Mouse (Mus musculus) ES-CJ7 (cell line): Measurements from ENCODE around the gene Mctp1.

Source experiments
- DNase-seq: peaks from one replicate; pipeline ENCODE4 v3.0.0; 2011; ENCODE audit warnings: low read depth, low spot score

Mctp1 gene

GRCm38 (mm10) chr13:76620111-76620510 is 235.8 kb downstream of the Mctp1 start:
- no peak for DNase-seq

GRCm38 (mm10) chr13:76620525-76620924 is 236.2 kb downstream of the Mctp1 start:
- no peak for DNase-seq

GRCm38 (mm10) chr13:76633707-76634106 is 249.4 kb downstream of the Mctp1 start:
- no peak for DNase-seq

- no peak for DNase-seq
Measured at GRCm38 (mm10) chr13:76638282-76638681, 253.9 kb downstream of the Mctp1 start.

DNA sequence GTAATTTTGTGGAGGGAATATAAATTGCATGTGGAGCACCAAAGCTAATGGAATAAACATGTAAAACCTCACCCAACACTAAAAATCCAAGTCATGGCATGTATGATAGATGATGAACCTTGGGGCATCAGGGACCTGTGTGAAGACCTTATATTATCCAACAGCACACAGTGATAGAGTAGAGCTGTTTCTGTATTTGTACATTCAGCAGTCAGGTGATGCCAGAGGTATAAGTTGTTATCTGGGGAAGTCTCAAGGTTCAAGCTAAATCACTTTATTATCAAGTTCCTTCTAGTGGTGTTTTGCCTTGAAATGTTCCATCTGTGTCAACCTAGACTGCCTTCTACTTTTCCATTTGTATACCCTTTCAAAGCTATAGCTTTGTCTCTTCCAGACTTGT is 275.2 kb downstream of the Mctp1 start:
- no peak for DNase-seq

DNA sequence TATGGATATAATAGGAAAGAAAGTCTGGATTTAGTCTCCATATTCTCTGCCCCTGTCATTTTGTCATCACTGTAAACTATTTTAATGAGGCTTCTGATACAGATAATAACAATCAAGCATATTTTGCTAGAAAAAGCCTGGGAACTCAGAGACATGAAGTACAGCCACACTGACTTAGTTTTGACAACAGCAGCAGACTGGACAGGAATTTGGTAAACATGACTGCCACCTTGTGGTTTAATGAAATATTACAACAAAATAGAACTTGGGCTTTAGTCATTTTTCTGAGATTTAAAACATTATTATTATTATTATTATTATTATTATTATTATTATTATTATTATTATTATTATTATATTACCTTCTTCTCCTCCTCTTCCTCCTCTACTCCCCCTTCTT is 297.0 kb downstream of the Mctp1 start:
- peak; percentile 14 for DNase-seq

DNA sequence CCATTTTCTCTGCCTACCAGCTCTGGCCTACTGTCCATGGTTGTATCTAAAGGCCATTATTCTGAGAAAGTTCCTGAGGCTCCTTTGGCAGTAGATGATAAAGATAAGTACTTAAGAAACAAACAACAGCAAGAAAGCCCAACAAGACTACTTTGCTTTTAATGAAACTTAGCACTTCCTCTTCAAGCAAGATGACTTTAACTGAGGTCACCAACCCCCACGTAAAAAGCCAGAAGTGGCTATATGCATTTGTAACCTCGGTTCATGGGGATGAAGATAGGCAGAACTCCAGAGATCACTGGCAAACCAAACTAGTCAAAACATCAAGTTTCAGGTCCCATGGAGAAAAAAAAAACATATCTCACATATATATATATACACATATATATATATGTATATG is 305.0 kb downstream of the Mctp1 start:
- DNase-seq: no peak

DNA sequence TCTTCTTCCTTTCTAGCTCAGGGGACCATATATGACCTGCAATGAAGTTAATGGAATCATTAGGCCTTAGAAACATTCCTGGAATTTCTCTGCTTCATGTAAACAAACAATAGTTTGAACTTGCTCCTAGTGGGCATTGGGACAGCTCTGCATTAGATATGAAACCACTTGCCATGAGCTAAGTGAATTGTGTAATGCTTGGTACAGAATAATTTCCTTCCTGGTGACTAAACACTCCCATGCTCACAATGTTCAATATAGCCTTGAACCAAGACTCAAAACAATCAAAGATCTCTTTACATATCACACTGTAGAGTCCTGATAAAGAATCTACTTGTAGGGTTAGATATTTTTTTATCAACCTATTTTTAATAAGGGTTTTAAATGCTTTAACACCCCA is 305.8 kb downstream of the Mctp1 start:
- no peak for DNase-seq

DNA sequence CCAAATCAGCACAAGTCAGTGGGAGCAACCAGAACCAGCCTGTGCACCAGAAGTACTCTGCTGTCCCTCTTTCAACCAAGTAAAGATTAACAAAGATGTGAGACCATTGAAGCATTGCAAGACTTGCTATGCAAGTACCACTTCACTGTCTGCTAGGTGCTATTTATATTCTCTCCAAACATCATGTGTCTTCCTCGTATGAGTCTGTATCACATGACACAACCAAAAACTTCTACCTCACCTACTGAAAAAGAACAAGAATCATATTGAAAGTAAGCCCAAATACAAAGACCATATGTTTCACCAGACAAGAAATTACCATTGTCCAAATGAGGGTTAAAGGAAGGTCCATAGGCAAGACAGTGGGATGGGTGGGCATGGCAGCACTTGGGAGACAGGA is 306.4 kb downstream of the Mctp1 start:
- no peak for DNase-seq

GRCm38 (mm10) chr13:76734013-76734412 is 349.7 kb downstream of the Mctp1 start:
- no peak for DNase-seq

DNA sequence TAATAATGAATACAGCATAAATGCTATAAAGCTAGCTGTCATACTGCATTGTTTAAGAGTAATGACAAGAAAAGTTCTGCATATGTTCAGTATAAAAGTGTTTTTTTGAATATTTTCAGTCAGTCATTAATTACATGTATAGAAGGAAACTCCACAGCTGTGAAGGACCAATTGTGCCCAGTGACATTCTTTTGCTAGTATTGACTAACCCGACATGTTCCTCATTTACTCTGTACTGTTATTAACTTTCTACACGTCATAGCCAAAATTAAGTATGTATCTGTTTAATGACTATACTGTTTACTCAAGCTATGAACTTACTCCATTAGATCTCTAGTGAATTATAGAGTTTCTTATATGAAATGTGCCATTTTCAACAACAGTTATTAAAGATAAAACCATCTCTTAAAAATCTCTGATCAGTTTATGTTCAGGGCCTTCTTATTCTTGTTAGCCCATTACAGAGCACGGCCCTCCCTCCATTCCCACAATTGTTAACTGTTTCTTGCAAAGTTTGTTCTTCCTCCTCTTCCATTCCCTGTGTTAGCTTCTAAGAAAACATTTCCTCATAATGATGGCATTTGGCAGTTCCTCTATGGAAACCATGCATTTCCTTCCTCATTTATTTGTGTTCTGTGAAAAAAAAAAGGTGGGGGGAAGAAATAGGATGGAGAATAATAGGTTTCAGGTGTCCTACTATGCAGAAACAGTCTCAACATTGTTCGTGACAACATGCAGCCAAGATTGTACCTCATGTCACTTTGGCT is 366.5 kb downstream of the Mctp1 start:
- no peak for DNase-seq

- DNase-seq: peak; percentile 50
Measured at GRCm38 (mm10) chr13:76759832-76760490, 375.6 kb downstream of the Mctp1 start.

DNA sequence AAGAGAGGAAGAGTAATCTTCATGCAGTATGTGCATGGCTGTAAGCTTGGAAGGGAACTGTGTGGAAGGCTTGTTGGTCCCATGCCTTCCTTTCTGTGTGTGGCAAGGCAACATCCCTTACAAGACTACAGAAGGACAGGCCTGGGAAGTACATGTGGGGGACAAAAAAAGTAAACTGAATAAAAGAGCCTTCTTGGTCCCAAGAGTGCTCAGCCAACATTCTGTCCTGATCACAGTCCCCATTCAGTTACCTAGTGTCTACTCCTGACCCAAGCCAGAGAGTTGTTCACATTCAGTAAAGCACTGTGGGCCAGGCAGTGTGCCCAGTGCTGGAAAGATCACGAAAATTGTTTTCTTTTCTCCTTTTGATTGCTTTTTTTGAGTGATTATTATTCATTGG is 415.3 kb downstream of the Mctp1 start:
- DNase-seq: no peak

GRCm38 (mm10) chr13:76801126-76801632 is 416.8 kb downstream of the Mctp1 start:
- DNase-seq: no peak

DNA sequence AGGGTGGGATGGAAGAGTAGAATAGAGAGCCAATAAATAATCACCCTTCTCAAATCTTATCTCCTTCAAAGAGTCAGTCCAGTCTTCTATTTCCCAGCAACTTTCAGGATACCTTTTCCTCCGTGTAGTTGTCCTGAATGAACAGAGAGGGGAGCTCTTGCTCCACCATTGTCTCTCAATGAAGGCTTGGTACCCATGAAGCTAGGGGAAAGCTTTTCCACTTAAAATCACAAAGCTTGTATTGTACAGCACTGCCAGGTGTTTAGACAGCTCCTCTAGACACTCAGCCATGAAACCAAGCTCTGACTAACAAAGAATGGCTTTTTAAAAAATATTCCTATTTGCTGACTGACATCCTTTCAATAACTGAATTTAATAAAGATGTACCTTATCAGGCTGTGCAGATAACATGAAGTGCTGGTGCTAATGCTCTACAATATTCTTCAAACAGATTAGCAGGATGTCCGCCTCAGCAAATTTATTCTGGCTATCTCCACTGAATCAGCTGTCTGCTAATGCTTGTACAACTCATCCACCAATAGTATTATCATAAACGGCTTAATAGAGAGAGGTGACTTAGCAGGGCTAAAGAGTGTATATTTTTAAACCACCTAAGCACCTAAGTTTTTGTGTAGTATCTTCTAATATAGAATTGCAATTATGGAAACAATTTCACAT is 417.9 kb downstream of the Mctp1 start:
- DNase-seq: peak; percentile 52

DNA sequence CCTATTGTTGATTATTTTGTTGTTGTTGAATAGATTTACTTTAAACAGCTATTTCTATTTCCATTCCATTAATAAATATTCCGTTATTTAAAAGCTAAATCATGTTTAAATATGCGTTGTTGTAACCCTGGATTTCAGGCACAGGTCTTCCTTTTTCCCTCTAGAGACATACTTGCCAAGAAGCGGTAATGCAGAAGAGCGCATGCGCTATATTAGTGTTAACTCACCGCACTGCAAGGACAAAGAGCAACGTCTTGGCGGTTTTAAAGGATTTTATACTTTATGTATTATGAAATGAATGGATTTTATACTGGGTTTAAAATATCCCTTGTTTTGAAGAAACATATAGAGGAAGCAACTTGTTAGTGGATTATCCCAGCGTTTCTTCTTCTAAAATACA is 418.6 kb downstream of the Mctp1 start:
- DNase-seq: no peak

- DNase-seq: no peak
Measured at GRCm38 (mm10) chr13:76803799-76804198, 419.5 kb downstream of the Mctp1 start.

- DNase-seq: no peak
Measured at GRCm38 (mm10) chr13:76808871-76809390, 424.6 kb downstream of the Mctp1 start.

DNA sequence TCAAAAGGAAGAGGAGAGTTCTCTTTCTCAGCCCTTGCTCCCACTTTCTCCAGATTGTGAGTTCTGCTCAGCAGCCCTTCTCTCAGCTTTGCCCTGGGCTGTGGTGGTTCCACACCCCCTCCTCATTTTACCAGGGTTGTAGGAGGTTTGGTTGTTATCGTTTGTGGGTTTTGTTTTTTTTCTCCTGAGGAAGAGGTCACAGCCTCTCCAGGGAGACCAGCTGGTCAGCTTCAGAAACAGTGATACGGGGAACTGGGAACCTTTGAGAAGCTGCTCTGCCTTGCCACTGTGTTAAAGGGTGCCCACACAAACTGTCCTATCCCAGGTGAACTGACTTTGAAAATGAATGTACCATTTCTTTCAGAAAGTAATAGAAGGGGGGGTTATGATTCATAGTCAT is 425.5 kb downstream of the Mctp1 start:
- no peak for DNase-seq

DNA sequence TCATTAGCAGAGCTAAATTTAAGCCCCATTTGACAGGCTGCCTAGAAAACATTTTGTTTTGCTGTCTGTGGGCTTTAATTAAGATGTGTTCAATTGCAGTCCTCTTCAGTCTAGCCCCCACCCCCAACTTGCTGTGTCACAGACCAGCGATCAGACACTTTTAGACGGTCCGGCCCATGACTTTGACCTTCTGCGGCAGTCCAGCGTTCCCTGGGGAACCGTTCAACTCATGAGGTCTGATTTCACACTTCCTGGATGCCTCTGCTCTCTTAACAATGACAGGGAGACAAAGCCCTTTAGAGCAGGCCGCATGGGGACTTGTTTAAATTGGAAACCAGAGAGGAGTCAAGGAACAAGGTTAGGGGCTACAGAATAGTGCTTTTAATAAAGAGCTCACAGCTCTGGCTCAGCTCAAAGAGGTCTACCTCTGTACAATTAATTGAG is 426.2 kb downstream of the Mctp1 start:
- peak; percentile 49 for DNase-seq

DNA sequence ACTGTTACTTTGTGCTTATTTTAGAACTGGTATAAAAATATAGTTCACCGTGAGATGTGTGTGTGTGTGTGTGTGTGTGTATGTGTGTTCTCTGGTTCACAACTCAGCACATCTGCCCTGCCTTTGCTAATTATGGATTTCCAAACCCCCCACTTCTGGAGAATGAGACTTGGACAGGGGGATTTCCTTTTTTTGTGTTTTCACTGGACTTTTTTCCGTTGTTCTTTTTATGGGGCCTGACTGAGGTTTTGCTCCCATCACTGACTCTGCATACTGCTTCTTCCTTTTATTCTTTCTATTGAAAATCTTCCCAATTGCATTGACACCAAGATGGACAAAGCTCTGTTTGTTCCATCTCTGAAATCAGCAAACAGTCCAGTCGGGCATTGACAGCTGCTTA is 438.7 kb downstream of the Mctp1 start:
- DNase-seq: no peak
